Mouse (Mus musculus): ENCODE measurements around the gene Trip10.

DNA sequence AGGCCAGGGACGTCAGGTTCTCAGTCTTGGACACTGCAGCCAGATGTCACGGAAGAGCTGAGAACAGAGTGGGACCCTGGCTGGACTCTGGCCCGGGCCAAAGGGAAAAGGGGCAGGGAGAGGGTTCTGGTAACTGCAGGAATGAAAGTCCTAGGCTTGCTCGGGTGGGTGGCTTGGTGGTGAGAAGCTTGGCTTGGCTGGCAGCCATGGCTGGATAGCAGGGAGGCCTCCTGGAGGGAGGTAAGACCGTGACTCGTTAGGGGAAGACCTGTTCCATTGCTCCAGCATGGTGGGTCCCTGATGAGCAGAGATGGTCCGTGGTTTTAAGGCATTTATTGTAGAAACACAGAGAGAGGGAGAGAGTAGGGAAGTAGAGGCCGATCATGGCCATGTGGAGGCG, 22.0 kb downstream of the Trip10 start:
- TF ChIP-seq CHD2 (IDR thresholded peaks at IDR 0.05; ENCODE audit: low read length) (no peak), POLR2A (IDR thresholded peaks at IDR 0.05; ENCODE audit: low read depth, low read length) (no peak), E2F4 (IDR thresholded peaks at IDR 0.05; ENCODE audit: insufficient replicate concordance, low read depth, low read length) (no peak), CTCF (conservative IDR thresholded peaks at IDR 0.05 in 1 of 2, IDR thresholded peaks at IDR 0.05 in 1 of 2; ENCODE audit: low read depth in 2 of 2, low read length in 2 of 2) (no peak)
